Mouse (Mus musculus) liver, adult 2 months (tissue): Measurements from ENCODE around the gene Galnt2.

Source experiments
- CTCF ChIP-seq: fragments of 200-500 bp; IDR thresholded peaks from 2 replicates; pipeline ENCODE4 v1.5.1; 2011; ENCODE audit warnings: low read depth, low read length, control low read depth
- POLR2A ChIP-seq: fragments of 200-500 bp; IDR thresholded peaks from 2 replicates; pipeline ENCODE4 v1.6.1; 2011; ENCODE audit warnings: low read length, control low read depth; ENCODE audit not compliant: insufficient read depth; ENCODE audit errors: extremely low read depth

DNA sequence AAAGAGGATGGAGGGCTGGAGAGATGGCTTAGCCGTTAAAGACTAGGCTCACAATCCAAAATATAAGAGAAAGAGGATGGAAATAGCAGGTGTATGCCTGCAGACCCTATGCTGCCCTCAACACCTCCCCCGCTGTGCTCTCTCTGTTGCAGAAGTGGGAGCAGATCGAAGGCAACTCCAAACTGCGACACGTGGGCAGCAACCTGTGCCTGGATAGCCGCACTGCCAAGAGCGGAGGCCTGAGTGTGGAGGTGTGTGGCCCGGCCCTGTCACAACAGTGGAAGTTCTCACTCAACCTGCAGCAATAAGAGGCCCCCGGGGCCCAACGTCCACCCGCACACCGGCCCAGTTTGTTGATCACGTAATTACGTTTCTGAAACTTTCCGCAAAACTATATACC is 112.0 kb downstream of the Galnt2 start:
- TF ChIP-seq POLR2A (no peak), CTCF (no peak)
